Mouse (Mus musculus): Measurements from ENCODE around the gene Actg2. TPM values are rescaled to one million over a fixed set of nuclear protein-coding genes. Genes with fewer than 3 reads are reported as not detected.
"Not testable (repeated sequence)": the region's sequence is repeated elsewhere in the genome, so short reads cannot be mapped to it uniquely, and the experiment has no call there.

Gene Actg2
- 9.5 and 12.7 TPM in 2 replicates for polyA plus RNA-seq (2015; fragmentation: Nextera tagmentation; extraction: Ambion mirVana)

DNA sequence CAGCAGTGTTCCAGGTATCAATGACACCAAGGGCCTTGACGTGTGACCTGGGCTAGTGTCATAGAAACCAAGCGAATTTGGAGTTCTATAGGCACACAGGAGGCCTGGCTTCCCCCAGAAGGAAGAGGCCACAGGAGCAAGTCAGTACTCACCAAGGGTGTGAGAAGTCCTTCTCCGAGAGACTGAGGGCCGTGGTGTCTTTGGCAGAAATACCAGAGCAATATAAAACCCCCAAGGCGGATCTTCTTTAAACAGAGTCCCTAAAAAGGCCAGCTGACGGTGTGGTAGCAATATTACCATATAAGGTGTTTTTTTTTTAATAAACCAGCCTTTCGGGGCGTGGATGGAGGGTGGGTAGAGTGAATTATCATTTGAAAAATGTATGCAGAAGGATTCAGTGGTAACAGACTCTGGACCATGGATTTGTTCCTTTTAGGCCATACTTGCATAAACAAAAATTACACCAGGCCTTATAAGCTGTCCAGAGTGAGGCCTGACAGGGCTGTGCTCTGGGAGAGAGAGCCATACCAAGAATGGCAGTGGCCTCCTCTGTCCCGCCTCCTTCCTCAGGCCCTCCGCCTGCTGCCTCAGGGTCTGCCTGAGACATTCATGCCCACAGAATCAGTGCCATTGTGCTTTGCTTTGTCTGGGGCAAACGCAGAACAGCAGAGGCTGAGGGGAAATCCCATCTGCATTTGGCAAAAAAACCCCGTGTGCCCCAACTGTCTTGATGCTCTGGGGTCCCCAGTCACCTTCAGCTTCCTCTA is at the start of gene Actg2:
TSS of gene Actg2 (minus strand) at position 238 of the 767 bp plus-strand sequence.
- 58% methylated on average over 12 of the region's 12 CpGs for WGBS
- Histone ChIP-seq H3K9me3 (no peaks in the 10 kb centered on the region), H3K9ac (no peak within 1 kb of the TSS), H3K4me1 (peaks cover 11% of the 10 kb centered on the region; the same call in 1 of the 2 replicates), H3K4me2 (no peak within 1 kb of the TSS), H3K27me3 (no peaks in the 10 kb centered on the region), H3K4me3 (no peak within 1 kb of the TSS), H3K36me3 (no peaks in the 10 kb centered on the region), H3K27ac (peak within 1 kb of the TSS; percentile 43; the same call in 1 of the 2 replicates)
- no peak for ATAC-seq (ENCODE audit: insufficient number of reproducible peaks, low FRiP score, low TSS enrichment, low read depth)

DNA sequence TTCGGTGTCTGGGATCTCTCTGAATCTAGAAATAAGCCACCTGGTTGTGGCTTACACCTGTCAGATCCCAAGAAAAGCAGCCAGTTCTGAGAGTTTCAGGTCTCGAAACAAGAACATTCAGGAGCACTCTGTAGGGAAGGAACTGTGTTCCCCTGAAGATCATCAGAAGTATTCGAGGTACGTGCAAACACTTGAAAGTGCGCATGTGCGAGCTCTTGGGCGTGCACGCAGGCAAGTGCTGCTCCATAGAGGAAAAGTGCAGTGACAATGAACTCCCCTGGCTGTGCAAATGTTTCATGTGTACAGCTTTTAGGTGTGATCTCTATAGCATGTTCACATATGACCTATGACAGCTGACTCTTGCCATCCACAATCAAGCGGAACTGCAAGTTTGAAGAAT is 49.3 kb upstream of the Actg2 start:
- H3K36me3 ChIP-seq; H3K9ac ChIP-seq; H3K9me3 ChIP-seq; H3K4me1 ChIP-seq; H3K27ac ChIP-seq; H3K27me3 ChIP-seq; H3K4me2 ChIP-seq; H3K4me3 ChIP-seq; ATAC-seq (ENCODE audit: insufficient number of reproducible peaks, low FRiP score, low TSS enrichment, low read depth): not testable (repeated sequence)
- WGBS = 88% methylated on average over 9 of the region's 9 CpGs

DNA sequence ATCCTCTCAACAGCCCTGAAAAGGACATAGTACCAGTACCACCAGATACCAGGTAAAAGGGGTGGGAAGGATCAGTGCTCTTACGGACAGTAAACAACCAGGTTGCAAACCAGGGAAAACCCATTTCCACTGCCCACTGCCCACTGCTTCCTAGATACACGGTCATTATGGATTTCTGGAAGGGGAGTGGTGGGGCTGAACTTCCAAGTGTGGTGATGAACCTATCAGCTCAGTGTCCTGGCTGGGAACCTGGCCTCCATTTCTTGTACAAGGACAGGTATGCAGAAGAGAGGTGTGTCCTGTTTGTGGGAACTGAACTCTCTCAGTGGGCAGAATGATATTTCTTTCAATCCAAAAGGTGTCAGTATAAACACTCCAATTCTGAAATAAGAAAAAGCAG is 47.5 kb upstream of the Actg2 start:
- 67% methylated on average over 2 of the region's 2 CpGs for WGBS
- ATAC-seq (ENCODE audit: insufficient number of reproducible peaks, low FRiP score, low TSS enrichment, low read depth) = no peak
- no peak overlapping the region for H3K4me2 ChIP-seq
- no peaks in the 10 kb centered on the region for H3K36me3 ChIP-seq
- no peak overlapping the region for H3K4me3 ChIP-seq
- no peaks in the 10 kb centered on the region for H3K4me1 ChIP-seq
- no peak overlapping the region for H3K9ac ChIP-seq
- H3K9me3 ChIP-seq = no peaks in the 10 kb centered on the region
- no peak overlapping the region for H3K27ac ChIP-seq
- H3K27me3 ChIP-seq = 0 out of 2 replicates have a peak, but pooled peaks cover 15% of the 10 kb centered on the region

DNA sequence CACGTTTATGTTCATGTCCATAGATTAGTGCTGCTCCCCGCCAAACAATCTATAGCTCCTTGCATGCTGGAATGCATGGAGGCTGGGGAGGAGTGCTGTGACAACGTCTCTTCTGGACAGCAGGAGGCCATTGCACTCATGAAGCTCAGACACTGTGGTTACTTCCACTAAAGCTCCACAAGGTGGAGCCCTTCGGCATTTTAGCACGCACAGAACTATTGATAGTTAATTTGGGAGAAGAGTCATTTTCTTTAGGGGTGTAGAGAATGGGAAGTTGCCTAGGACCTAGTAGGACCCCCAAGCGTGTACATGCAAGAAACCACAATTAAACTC is 46.8 kb upstream of the Actg2 start:
- Histone ChIP-seq H3K27me3 (0 out of 2 replicates have a peak, but pooled peaks cover 15% of the 10 kb centered on the region), H3K4me3 (no peak overlapping the region), H3K27ac (no peak overlapping the region), H3K9ac (no peak overlapping the region), H3K4me1 (no peaks in the 10 kb centered on the region), H3K36me3 (no peaks in the 10 kb centered on the region), H3K9me3 (no peaks in the 10 kb centered on the region), H3K4me2 (no peak overlapping the region)
- ATAC-seq (ENCODE audit: insufficient number of reproducible peaks, low FRiP score, low TSS enrichment, low read depth) = no peak
- under 1% methylated on average over 6 of the region's 6 CpGs for WGBS

DNA sequence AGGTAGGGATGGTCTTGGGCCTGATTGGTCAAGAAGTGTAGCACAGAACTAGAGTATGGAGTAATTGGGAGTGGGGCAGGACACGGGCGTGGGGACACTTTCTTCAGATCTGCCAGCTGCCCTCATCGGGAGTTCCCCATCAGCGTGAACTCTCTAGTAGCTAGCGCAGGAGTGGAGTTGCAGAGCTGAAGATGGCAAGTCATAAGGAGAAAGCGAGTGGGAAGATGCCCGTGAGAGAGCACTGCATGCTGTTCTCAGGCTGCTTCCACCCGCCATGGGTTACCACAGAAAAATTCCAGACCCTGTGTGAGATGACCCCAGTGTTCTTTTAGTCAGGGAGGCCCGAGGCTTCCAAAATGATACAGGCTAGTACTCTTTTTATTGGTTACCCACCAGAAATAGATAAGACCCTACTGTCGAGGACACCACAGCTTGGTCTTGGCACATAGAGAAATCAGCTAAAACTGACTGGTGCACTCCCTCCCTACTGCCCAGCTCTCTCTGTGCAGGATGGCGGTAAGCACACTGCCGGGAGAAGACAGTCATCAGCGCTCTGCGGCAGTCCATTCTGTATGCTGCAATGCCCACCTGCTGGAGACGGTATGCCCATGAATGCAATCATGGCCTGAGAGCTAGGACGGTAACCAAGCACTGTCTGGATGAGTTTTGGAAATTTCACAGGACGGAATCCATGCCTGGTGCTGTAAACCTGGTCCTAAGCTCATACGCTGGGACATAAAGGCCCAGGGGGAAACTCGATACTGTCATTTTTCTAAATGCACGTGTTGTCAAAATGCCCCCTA is 46.3 kb upstream of the Actg2 start:
- H3K9me3 ChIP-seq = no peaks in the 10 kb centered on the region
- H3K9ac ChIP-seq = no peak overlapping the region
- H3K27ac ChIP-seq = no peak overlapping the region
- H3K4me3 ChIP-seq = no peak overlapping the region
- H3K36me3 ChIP-seq = no peaks in the 10 kb centered on the region
- no peak overlapping the region for H3K4me2 ChIP-seq
- ATAC-seq (ENCODE audit: insufficient number of reproducible peaks, low FRiP score, low TSS enrichment, low read depth) = no peak
- H3K27me3 ChIP-seq = 0 out of 2 replicates have a peak, but pooled peaks cover 15% of the 10 kb centered on the region
- no peaks in the 10 kb centered on the region for H3K4me1 ChIP-seq
- 51% methylated on average over 20 of the region's 20 CpGs for WGBS

DNA sequence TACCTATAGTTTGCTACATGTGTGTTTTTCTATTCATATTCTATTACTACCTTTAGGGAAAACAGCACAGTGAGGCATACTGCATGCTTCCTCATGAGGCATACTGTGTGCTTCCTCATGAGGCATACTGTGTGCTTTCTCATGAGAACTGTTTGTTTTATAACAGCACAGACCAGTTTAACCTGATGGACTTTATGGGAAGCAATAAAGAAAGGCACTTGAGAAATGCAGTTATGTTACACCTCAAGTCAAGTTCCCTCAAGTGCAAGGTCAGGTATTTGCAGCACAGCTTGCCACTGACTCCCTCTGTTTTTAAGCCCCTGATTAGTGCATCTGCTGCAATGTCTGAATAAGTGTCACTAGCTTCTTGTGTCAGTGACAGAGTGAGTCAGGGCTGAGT is 41.5 kb upstream of the Actg2 start:
- Histone ChIP-seq H3K4me3 (no peak overlapping the region), H3K27ac (no peak overlapping the region), H3K9ac (no peak overlapping the region), H3K4me2 (no peak overlapping the region), H3K27me3 (peaks cover 11% of the 10 kb centered on the region; the same call in 1 of the 2 replicates), H3K36me3 (no peaks in the 10 kb centered on the region), H3K4me1 (peaks cover 4% of the 10 kb centered on the region), H3K9me3 (no peaks in the 10 kb centered on the region)
- no peak for ATAC-seq (ENCODE audit: insufficient number of reproducible peaks, low FRiP score, low TSS enrichment, low read depth)

DNA sequence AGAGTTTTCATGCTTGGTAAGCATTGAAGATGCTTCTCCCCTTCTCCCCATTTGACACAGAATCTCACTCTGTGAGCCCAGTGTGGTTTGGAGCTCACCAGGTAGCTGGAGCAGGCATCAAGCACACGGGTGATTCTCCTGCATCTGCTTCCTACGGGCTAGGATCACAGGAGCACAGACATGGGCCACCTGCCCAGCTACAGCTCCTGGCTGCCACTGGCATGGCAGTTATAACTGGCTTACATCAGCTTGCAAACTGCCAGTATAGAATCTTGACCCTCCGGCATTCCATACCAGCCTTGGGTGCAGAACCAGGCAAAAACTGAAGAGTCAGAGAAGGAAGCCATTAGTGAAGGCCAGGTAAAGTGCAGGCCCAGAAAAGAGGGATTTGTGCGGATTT is 39.5 kb upstream of the Actg2 start:
- H3K4me1 ChIP-seq = peaks cover 15% of the 10 kb centered on the region
- WGBS = 81% methylated on average over 4 of the region's 4 CpGs
- ATAC-seq (ENCODE audit: insufficient number of reproducible peaks, low FRiP score, low TSS enrichment, low read depth) = no peak
- H3K9me3 ChIP-seq = no peaks in the 10 kb centered on the region
- peaks cover 7% of the 10 kb centered on the region; the same call in 1 of the 2 replicates for H3K27me3 ChIP-seq
- H3K27ac ChIP-seq = no peak overlapping the region
- no peaks in the 10 kb centered on the region for H3K36me3 ChIP-seq
- H3K4me2 ChIP-seq = no peak overlapping the region
- no peak overlapping the region for H3K9ac ChIP-seq
- H3K4me3 ChIP-seq = no peak overlapping the region

DNA sequence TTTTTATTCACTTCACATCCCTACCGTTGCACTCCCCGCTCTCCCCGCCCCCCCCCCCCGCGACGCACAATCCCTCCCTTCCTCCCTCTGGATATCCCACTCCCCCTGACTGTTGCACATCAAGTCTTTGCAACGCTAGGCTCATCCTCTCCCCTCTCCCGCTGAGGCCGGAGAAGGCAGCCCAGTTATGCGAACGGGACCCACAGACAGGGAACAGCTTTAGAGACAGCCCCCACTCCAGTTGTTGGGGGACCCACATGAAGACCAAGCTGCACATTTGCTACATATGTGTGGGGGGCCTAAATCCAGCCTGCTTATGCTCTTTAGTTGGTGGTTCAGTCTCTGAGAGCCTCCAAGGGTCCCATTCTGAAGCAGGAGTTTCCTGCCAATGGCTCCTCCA is 36.6 kb upstream of the Actg2 start, which contains the start of gene Stambp:
TSS of gene Stambp (minus strand) at position 59 of the 400 bp plus-strand sequence.
- H3K4me1 ChIP-seq = peaks cover 15% of the 10 kb centered on the region
- under 1% methylated on average over 8 of the region's 11 CpGs for WGBS
- ATAC-seq (ENCODE audit: insufficient number of reproducible peaks, low FRiP score, low TSS enrichment, low read depth) = peak; percentile 50; the same call in 1 of the 2 replicates
- H3K4me2 ChIP-seq = peak within 1 kb of the TSS; percentile 83
- H3K9ac ChIP-seq = peak within 1 kb of the TSS; percentile 79
- peak within 1 kb of the TSS; percentile 83 for H3K4me3 ChIP-seq
- no peaks in the 10 kb centered on the region for H3K9me3 ChIP-seq
- peak within 1 kb of the TSS; percentile 85 for H3K27ac ChIP-seq
- H3K36me3 ChIP-seq = peaks cover 15% of the 10 kb centered on the region
- no peaks in the 10 kb centered on the region; the same call in 1 of the 2 replicates for H3K27me3 ChIP-seq

DNA sequence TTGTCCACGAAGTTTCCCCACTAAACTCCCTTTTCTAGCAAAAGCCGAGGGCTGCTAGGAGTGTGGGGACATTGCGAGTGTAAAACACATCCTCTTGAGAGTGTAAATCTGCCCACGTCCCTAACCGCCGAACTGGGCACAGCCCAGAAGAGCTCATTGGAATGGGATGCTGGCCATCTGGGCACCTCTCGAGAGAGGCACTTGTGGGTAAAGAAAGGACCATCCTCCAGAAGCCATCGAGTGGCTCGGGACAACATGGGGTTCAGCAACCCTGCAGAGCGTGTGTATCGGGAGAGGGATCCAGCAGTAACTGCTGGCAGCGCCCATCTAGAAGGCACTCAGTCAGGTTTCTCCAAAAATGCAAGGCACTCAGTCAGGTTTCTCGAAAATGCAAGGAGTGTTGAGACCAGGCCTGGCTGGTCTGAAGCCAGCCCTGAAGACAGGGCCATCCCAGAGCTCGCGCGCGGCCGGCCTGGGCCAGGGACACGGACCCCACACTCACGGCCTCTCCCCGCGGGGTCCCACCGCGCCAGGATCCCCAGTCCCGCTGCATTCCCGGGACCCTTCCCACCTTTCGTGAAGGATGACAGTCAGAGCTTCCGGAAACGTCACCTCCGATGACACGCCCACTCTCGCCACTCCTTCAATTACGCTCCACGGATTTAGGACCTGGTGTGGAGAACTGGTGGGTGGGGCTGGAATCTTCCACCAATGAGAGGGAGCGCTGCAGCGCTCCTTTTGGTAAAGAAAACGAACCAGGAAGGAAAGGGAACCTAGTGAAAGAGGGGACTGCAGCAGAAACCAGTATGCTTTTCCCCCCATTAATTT is 36.0 kb upstream of the Actg2 start:
- Histone ChIP-seq H3K9me3 (no peaks in the 10 kb centered on the region), H3K4me2 (peak overlapping the region; percentile 83), H3K4me1 (peaks cover 15% of the 10 kb centered on the region), H3K27ac (peak overlapping the region; percentile 85), H3K4me3 (peak overlapping the region; percentile 83), H3K9ac (peak overlapping the region; percentile 79), H3K27me3 (no peaks in the 10 kb centered on the region; the same call in 1 of the 2 replicates), H3K36me3 (peaks cover 15% of the 10 kb centered on the region)
- peak; percentile 89 for ATAC-seq (ENCODE audit: insufficient number of reproducible peaks, low FRiP score, low TSS enrichment, low read depth)
- WGBS = 4% methylated on average over 37 of the region's 37 CpGs

DNA sequence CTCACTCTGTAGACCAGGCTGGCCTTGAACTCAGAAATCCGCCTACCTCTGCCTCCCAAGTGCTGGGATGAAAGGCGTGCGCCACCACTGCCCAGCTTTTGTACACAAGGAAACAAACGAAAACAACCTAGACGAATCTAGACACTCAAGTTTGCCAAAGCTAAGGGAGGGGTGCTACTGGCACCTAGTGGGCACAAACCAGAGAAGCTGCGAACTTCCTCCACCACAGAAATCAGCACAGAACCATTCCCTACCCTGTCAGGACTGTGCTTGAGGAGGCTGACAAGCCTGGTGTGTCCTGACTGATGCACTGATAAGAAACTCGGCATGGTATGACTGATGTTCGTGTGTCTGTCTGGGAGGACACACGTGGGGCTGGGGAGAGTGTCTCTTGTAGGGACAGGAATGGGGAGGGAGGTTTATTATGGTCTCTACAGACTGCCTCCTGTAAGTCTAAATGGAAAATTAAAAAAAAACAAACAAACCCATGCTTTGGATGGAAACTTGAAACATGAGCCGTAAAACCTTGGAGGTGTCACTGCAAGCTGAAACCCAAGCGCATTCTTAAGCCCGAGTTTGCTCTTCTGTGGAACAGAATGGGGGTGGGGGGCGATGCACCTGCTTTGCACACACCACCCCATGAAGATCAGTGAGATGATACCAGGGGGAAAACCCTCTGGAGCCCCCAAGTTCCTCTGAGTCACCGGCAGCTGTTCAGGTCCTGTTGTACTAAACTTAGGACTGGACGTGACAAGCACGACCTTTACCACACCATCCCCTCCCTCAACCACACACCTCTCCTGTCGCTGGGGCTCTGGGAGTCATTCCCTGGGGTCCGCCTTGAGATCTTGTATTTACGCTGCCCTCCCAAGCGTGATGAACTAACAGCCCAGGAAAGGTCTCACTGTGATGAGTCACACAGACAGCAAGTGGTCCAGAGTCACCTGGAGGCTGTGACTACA is 33.1 kb upstream of the Actg2 start:
- WGBS = 71% methylated on average over 20 of the region's 20 CpGs
- H3K27me3 ChIP-seq = no peaks in the 10 kb centered on the region; the same call in 1 of the 2 replicates

More for the DNA sequence above, 33.1 kb upstream of the Actg2 start:
- no peaks in the 10 kb centered on the region for H3K9me3 ChIP-seq
- no peak overlapping the region for H3K27ac ChIP-seq
- H3K4me1 ChIP-seq = peaks cover 15% of the 10 kb centered on the region
- ATAC-seq (ENCODE audit: insufficient number of reproducible peaks, low FRiP score, low TSS enrichment, low read depth) = no peak
- no peak overlapping the region for H3K4me3 ChIP-seq
- H3K9ac ChIP-seq = no peak overlapping the region
- no peak overlapping the region for H3K4me2 ChIP-seq
- H3K36me3 ChIP-seq = peaks cover 35% of the 10 kb centered on the region

Data from limb, embryonic 15.5 days (tissue).